Mouse (Mus musculus): Measurements from ENCODE around the gene Mpig6b.

The Mpig6b gene

GRCm38 (mm10) chr17:35085208-35085865 lies 19.4 kb upstream of the Mpig6b start, which contains the start of gene Ly6g6f:
Gene Ly6g6f, minus strand, starts transcription at chr17:35085610.
- no peak for DNase-seq (ENCODE audit: low read depth, low spot score)

GRCm38 (mm10) chr17:35083929-35084497 lies 18.0 kb upstream of the Mpig6b start:
- DNase-seq (ENCODE audit: low read depth, low spot score) = no peak

GRCm38 (mm10) chr17:35082841-35083576 lies 17.0 kb upstream of the Mpig6b start:
- no peak for DNase-seq (ENCODE audit: low read depth, low spot score)

GRCm38 (mm10) chr17:35080710-35081109 lies 14.7 kb upstream of the Mpig6b start:
- DNase-seq (ENCODE audit: low read depth, low spot score) = no peak

GRCm38 (mm10) chr17:35080248-35080647 lies 14.3 kb upstream of the Mpig6b start:
- DNase-seq (ENCODE audit: low read depth, low spot score) = no peak

- DNase-seq (ENCODE audit: low read depth, low spot score) = no peak
These were observed 13.8 kb upstream of the Mpig6b start for GRCm38 (mm10) chr17:35079778-35080177.

- no peak for DNase-seq (ENCODE audit: low read depth, low spot score)
These were observed 11.8 kb upstream of the Mpig6b start, which contains the start of gene Ly6g6d for GRCm38 (mm10) chr17:35077786-35078233. Gene Ly6g6d, minus strand, starts transcription at chr17:35078065.

- peak; percentile 43 for DNase-seq (ENCODE audit: low read depth, low spot score)
These were observed 11.3 kb upstream of the Mpig6b start for GRCm38 (mm10) chr17:35077285-35077684.

GRCm38 (mm10) chr17:35076507-35077176 lies 10.7 kb upstream of the Mpig6b start, which contains the start of gene Ly6g6e:
Gene Ly6g6e, plus strand, starts transcription at chr17:35076902.
- peak; percentile 81 for DNase-seq (ENCODE audit: low read depth, low spot score)

GRCm38 (mm10) chr17:35074097-35074496 lies 8.1 kb upstream of the Mpig6b start:
- DNase-seq (ENCODE audit: low read depth, low spot score) = peak; percentile 33

- DNase-seq (ENCODE audit: low read depth, low spot score) = no peak
These were observed 5.5 kb upstream of the Mpig6b start for GRCm38 (mm10) chr17:35071454-35071853.

- no peak for DNase-seq (ENCODE audit: low read depth, low spot score)
These were observed 4.7 kb upstream of the Mpig6b start for GRCm38 (mm10) chr17:35070556-35071229.

- DNase-seq (ENCODE audit: low read depth, low spot score) = no peak
These were observed 2.4 kb upstream of the Mpig6b start for GRCm38 (mm10) chr17:35068213-35068914.

GRCm38 (mm10) chr17:35064951-35065947 lies 735 bp downstream of the Mpig6b start, which contains the start of gene Ly6g6c:
Gene Ly6g6c, plus strand, starts transcription at chr17:35065388.
- peak; percentile 89 for DNase-seq (ENCODE audit: low read depth, low spot score)

GRCm38 (mm10) chr17:35064378-35064877 lies 1.6 kb downstream of the Mpig6b start:
- no peak for DNase-seq (ENCODE audit: low read depth, low spot score)

- no peak for DNase-seq (ENCODE audit: low read depth, low spot score)
These were observed 2.5 kb downstream of the Mpig6b start for GRCm38 (mm10) chr17:35063466-35063865.

GRCm38 (mm10) chr17:35061299-35061698 lies 4.7 kb downstream of the Mpig6b start:
- peak; percentile 41 for DNase-seq (ENCODE audit: low read depth, low spot score)

- peak; percentile 61 for DNase-seq (ENCODE audit: low read depth, low spot score)
These were observed 5.2 kb downstream of the Mpig6b start for GRCm38 (mm10) chr17:35060737-35061297.

GRCm38 (mm10) chr17:35060071-35060470 lies 5.9 kb downstream of the Mpig6b start:
- no peak for DNase-seq (ENCODE audit: low read depth, low spot score)

Measured in ES-CJ7 (cell line).